In the genomic region with DNA sequence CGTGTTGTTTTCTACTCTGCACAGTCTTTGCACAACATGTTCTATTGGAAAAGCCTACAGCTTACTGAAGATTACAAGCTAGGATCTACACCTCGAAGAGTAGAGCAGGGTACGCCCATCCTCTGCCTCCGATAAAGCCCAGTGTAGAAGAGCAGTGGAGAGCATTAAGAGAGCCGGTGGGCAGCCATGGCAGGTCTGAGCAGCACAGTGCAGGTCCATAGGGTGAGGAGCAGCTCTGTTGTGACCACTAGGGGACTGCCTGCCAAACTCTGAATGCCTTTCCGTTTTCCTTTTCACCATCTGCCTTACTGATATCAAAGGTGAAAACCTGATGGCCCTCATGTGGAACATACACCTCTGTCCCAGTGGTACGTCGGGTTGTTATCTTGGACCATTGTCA, we compare ENCODE assay signal across 8 mouse cellular contexts. TPM values are rescaled to one million over a fixed set of nuclear protein-coding genes. Genes with fewer than 3 reads are reported as not detected.
A peak's percentile ranks its signal among the peaks of the same experiment; 100 is the strongest.
DNase-seq lines count a peak whose midpoint lies in the region; ATAC-seq and TF ChIP-seq lines count a peak whose summit lies in the region.

No protein-coding gene starts in this region.

- intact Hi-C loops in gastrocnemius, adult 2 months (cut with DNase I): loop anchor here (10.0 kb wide), 1 partner anchor 133 kb away; no protein-coding TSS in a partner anchor

- H3K4me2 ChIP-seq in forebrain, embryonic 13.5 days: peak overlapping the region; percentile 79; the same call in 1 of the 2 replicates

- ATAC-seq in forebrain, embryonic 13.5 days: no peak

- H3K27me3 ChIP-seq in forebrain, embryonic 13.5 days: no peaks in the 10 kb centered on the region

- H3K4me3 ChIP-seq in gastrocnemius, adult 2 months: peak overlapping the region; percentile 84
- no peak overlapping the region for H3K4me3 ChIP-seq in forebrain, embryonic 13.5 days

- peak overlapping the region; percentile 97 for H3K27ac ChIP-seq in gastrocnemius, adult 2 months
- H3K27ac ChIP-seq in forebrain, embryonic 13.5 days: no peak overlapping the region

- no peak for DNase-seq in gastrocnemius, adult 2 months
- DNase-seq in gastrocnemius, adult 8-10 months (ENCODE audit: low spot score in 2 of 2): no peak
- peak; percentile 16 for DNase-seq in MN1 (ENCODE audit: low spot score)
- peak; percentile 20 to 46 for DNase-seq in kidney, postnatal 4 days
- DNase-seq in naive thymus-derived CD4-positive, alpha-beta T cell, adult 2 months (ENCODE audit: low read depth): peak; percentile 34
- DNase-seq in urinary bladder, postnatal 14 days (ENCODE audit: low spot score): no peak
- DNase-seq in layer of hippocampus, adult 8-10 months (ENCODE audit: low spot score in 2 of 2): no peak

- H3K36me3 ChIP-seq in forebrain, embryonic 13.5 days (ENCODE audit: poor library complexity, severe bottlenecking): peaks cover 9% of the 10 kb centered on the region; the same call in 1 of the 2 replicates

- 62% methylated on average over 8 of the region's 8 CpGs for WGBS in forebrain, embryonic 13.5 days

- peaks cover 23% of the 10 kb centered on the region for H3K4me1 ChIP-seq in forebrain, embryonic 13.5 days

- H3K9me3 ChIP-seq in forebrain, embryonic 13.5 days (replicated peaks): no peaks in the 10 kb centered on the region

- peak; percentile 33 for TF ChIP-seq CTCF in gastrocnemius, adult 2 months (IDR thresholded peaks at IDR 0.05)

- H3K9ac ChIP-seq in forebrain, embryonic 13.5 days: no peak overlapping the region

RNA-seq across cellular contexts. Expression of gene Ube2f, which starts 1.8 kb away (rescaled TPM):
- 10 to 100 TPM; 52.1 to 61.6 TPM for total RNA-seq in gastrocnemius, adult 2 months (2021)
- total RNA-seq in gastrocnemius, adult 8-10 months (2022): 10 to 100 TPM; 49.2 to 54.3 (median 50.0) TPM
- polyA plus RNA-seq in forebrain, embryonic 13.5 days (2015; fragmentation: Nextera tagmentation; extraction: Ambion mirVana): 81.3 and 82.6 TPM in 2 replicates
- total RNA-seq in layer of hippocampus, adult 8-10 months (2022): 10 to 100 TPM; 48.0 to 48.9 (median 48.6) TPM

RNA-seq across cellular contexts. Expression of gene Scly, which starts 46.2 kb away (rescaled TPM):
- 10 to 100 TPM in 1 of 2 experiments, 1 to 10 TPM in 1; 8.1 to 11.5 TPM for total RNA-seq in gastrocnemius, adult 2 months (2021)
- 1 to 10 TPM; 8.3 to 9.8 (median 9.1) TPM for total RNA-seq in gastrocnemius, adult 8-10 months (2022)
- 10.0 and 10.9 TPM in 2 replicates for polyA plus RNA-seq in forebrain, embryonic 13.5 days (2015; fragmentation: Nextera tagmentation; extraction: Ambion mirVana)
- 10 to 100 TPM; 21.8 to 24.6 (median 22.2) TPM for total RNA-seq in layer of hippocampus, adult 8-10 months (2022)

Comparison
In these comparisons a context has a peak if more than half of its experiments do, and no peak if none do; other contexts are left out.
1. DNase-seq: peak in MN1 (single experiment), kidney, postnatal 4 days (2 of 2) and naive thymus-derived CD4-positive, alpha-beta T cell, adult 2 months (single experiment); none in gastrocnemius, adult 2 months (single experiment), gastrocnemius, adult 8-10 months (0 of 2), urinary bladder, postnatal 14 days (single experiment) and layer of hippocampus, adult 8-10 months (0 of 2).